Mouse (Mus musculus) neural tube, embryonic 15.5 days (tissue): ENCODE measurements around the gene Ugt1a5. TPM values are rescaled to one million over a fixed set of nuclear protein-coding genes. Genes with fewer than 3 reads are reported as not detected.
"Not testable (repeated sequence)": the region's sequence is repeated elsewhere in the genome, so short reads cannot be mapped to it uniquely, and the experiment has no call there.

Source experiments
- ATAC-seq: fragments of 200-750 bp; cut with Nextera tagmentation; 2 replicates; pipeline ENCODE4 v1.8.0; 2017; ENCODE audit warnings: mild to moderate bottlenecking, moderate TSS enrichment, moderate library complexity; ENCODE audit not compliant: low FRiP score
- H3K27ac ChIP-seq: fragments of 300-500 bp; sonication (generic); replicated peaks from 2 replicates; pipeline ENCODE4 v1.5.1; 2015; ENCODE audit warnings: mild to moderate bottlenecking, inconsistent platforms
- H3K27me3 ChIP-seq: fragments of 300-500 bp; sonication (generic); replicated peaks from 2 replicates; pipeline ENCODE4 v1.6.1; 2015; ENCODE audit warnings: inconsistent platforms
- H3K36me3 ChIP-seq: fragments of 300-500 bp; sonication (generic); 2 replicates; pipeline ENCODE4 v1.6.1; 2015; ENCODE audit warnings: inconsistent platforms
- H3K4me1 ChIP-seq: fragments of 300-500 bp; sonication (generic); 2 replicates; pipeline ENCODE4 v1.6.1; 2015; ENCODE audit warnings: inconsistent platforms
- H3K4me2 ChIP-seq: fragments of 300-500 bp; sonication (generic); 2 replicates; pipeline ENCODE4 v1.6.1; 2015; ENCODE audit warnings: inconsistent platforms, mild to moderate bottlenecking, moderate library complexity
- H3K4me3 ChIP-seq: fragments of 300-500 bp; sonication (generic); replicated peaks from 2 replicates; pipeline ENCODE4 v1.5.1; 2015; ENCODE audit warnings: mild to moderate bottlenecking, inconsistent platforms
- H3K9ac ChIP-seq: fragments of 300-500 bp; sonication (generic); replicated peaks from 2 replicates; pipeline ENCODE4 v1.6.1; 2015; ENCODE audit warnings: mild to moderate bottlenecking, inconsistent platforms
- H3K9me3 ChIP-seq: fragments of 300-500 bp; sonication (generic); replicated peaks from 2 replicates; pipeline ENCODE4 v1.6.1; 2016; ENCODE audit warnings: inconsistent platforms
- WGBS: fragments of 180-500 bp; shearing (Covaris S2); methylation state at CpG from one replicate; pipeline ENCODE4 v1.1.7; 2015; ENCODE audit warnings: mixed read lengths; 5-methylcytosine and 5-hydroxymethylcytosine counted together
- polyA plus RNA-seq: library from polyadenylated mRNA; unstranded; fragments of >200 nt; fragmentation: Nextera tagmentation; extraction: Ambion mirVana; gene quantifications from 2 replicates; pipeline ENCODE4 v1.2.1, GENCODE M21; 2015

Gene Ugt1a5
- polyA plus RNA-seq, 1 experiment from 2014 or later, result not detected

- not testable (repeated sequence) for H3K9me3 ChIP-seq, ATAC-seq, H3K27me3 ChIP-seq, H3K27ac ChIP-seq, H3K36me3 ChIP-seq, H3K4me3 ChIP-seq, H3K4me2 ChIP-seq, H3K4me1 ChIP-seq, H3K9ac ChIP-seq
- 51% methylated on average over 1 of the region's 1 CpGs for whole genome bisulfite sequencing
Measured at GRCm38 (mm10) chr1:88140492-88140891, 25.3 kb upstream of the Ugt1a5 start.

- not testable (repeated sequence) for H3K4me1 ChIP-seq, H3K36me3 ChIP-seq, H3K9me3 ChIP-seq, H3K9ac ChIP-seq, H3K27me3 ChIP-seq, H3K4me3 ChIP-seq, H3K27ac ChIP-seq, H3K4me2 ChIP-seq, ATAC-seq
- 2% methylated on average over 5 of the region's 5 CpGs for WGBS
Measured at GRCm38 (mm10) chr1:88143966-88144675, 21.7 kb upstream of the Ugt1a5 start.

GRCm38 (mm10) chr1:88145278-88145677 is 20.5 kb upstream of the Ugt1a5 start:
- H3K4me1 ChIP-seq, result not testable (repeated sequence)

GRCm38 (mm10) chr1:88150133-88150532 is 15.7 kb upstream of the Ugt1a5 start:
- not testable (repeated sequence) for H3K9ac ChIP-seq, H3K27me3 ChIP-seq, ATAC-seq, H3K4me2 ChIP-seq, H3K27ac ChIP-seq, H3K9me3 ChIP-seq, H3K4me1 ChIP-seq, H3K4me3 ChIP-seq, H3K36me3 ChIP-seq
- 82% methylated on average over 2 of the region's 2 CpGs for WGBS

More at GRCm38 (mm10) chr1:88145278-88145677, 20.5 kb upstream of the Ugt1a5 start:
- not testable (repeated sequence) for H3K27me3 ChIP-seq, H3K9ac ChIP-seq, H3K36me3 ChIP-seq, ATAC-seq, H3K4me2 ChIP-seq, H3K4me3 ChIP-seq, H3K27ac ChIP-seq, H3K9me3 ChIP-seq
- WGBS, result 78% methylated on average over 2 of the region's 2 CpGs

- no peaks in the 10 kb centered on the region for H3K36me3 ChIP-seq
- WGBS, result 87% methylated on average over 2 of the region's 2 CpGs
- no peaks in the 10 kb centered on the region for H3K4me1 ChIP-seq
- no peak overlapping the region for H3K9ac ChIP-seq
- H3K27ac ChIP-seq, result no peak overlapping the region
- H3K27me3 ChIP-seq, result no peaks in the 10 kb centered on the region
- no peaks in the 10 kb centered on the region for H3K9me3 ChIP-seq
- H3K4me3 ChIP-seq, result no peak overlapping the region
- no peak overlapping the region for H3K4me2 ChIP-seq
- ATAC-seq, result no peak
Measured at GRCm38 (mm10) chr1:88158430-88158829, 7.4 kb upstream of the Ugt1a5 start.

GRCm38 (mm10) chr1:88172190-88172589 is 6.4 kb downstream of the Ugt1a5 start:
- H3K36me3 ChIP-seq, result not testable (repeated sequence)

GRCm38 (mm10) chr1:88179657-88180056 is 13.8 kb downstream of the Ugt1a5 start:
- ATAC-seq, result no peak
- H3K36me3 ChIP-seq, result no peaks in the 10 kb centered on the region
- WGBS, result 90% methylated on average over 1 of the region's 1 CpGs

More at GRCm38 (mm10) chr1:88172190-88172589, 6.4 kb downstream of the Ugt1a5 start:
- H3K4me3 ChIP-seq, H3K9ac ChIP-seq, H3K4me2 ChIP-seq, H3K27me3 ChIP-seq, H3K27ac ChIP-seq, ATAC-seq, H3K9me3 ChIP-seq, H3K4me1 ChIP-seq: not testable (repeated sequence)
- WGBS, result 94% methylated on average over 7 of the region's 7 CpGs

GRCm38 (mm10) chr1:88186325-88186935 is 20.6 kb downstream of the Ugt1a5 start:
- Histone ChIP-seq H3K27ac (no peak overlapping the region), H3K9ac (no peak overlapping the region), H3K4me2 (no peak overlapping the region), H3K9me3 (no peaks in the 10 kb centered on the region), H3K4me1 (no peaks in the 10 kb centered on the region), H3K4me3 (no peak overlapping the region), H3K27me3 (no peaks in the 10 kb centered on the region), H3K36me3 (no peaks in the 10 kb centered on the region)
- WGBS, result 89% methylated on average over 5 of the region's 5 CpGs
- no peak for ATAC-seq

More at GRCm38 (mm10) chr1:88179657-88180056, 13.8 kb downstream of the Ugt1a5 start:
- H3K9ac ChIP-seq, result no peak overlapping the region
- H3K4me3 ChIP-seq, result no peak overlapping the region
- no peaks in the 10 kb centered on the region for H3K4me1 ChIP-seq
- H3K27ac ChIP-seq, result no peak overlapping the region
- no peaks in the 10 kb centered on the region for H3K27me3 ChIP-seq
- no peak overlapping the region for H3K4me2 ChIP-seq
- H3K9me3 ChIP-seq, result peaks cover 9% of the 10 kb centered on the region; the same call in 1 of the 2 replicates

- ATAC-seq, result no peak
- no peak overlapping the region for H3K4me3 ChIP-seq
- H3K36me3 ChIP-seq, result no peaks in the 10 kb centered on the region
- H3K4me1 ChIP-seq, result no peaks in the 10 kb centered on the region
- no peaks in the 10 kb centered on the region for H3K27me3 ChIP-seq
- no peaks in the 10 kb centered on the region for H3K9me3 ChIP-seq
- H3K4me2 ChIP-seq, result no peak overlapping the region
- no peak overlapping the region for H3K27ac ChIP-seq
- no peak overlapping the region for H3K9ac ChIP-seq
- 78% methylated on average over 3 of the region's 3 CpGs for WGBS
Measured at GRCm38 (mm10) chr1:88192136-88192535, 26.3 kb downstream of the Ugt1a5 start.

GRCm38 (mm10) chr1:88195687-88196086 is 29.9 kb downstream of the Ugt1a5 start:
- WGBS, result 88% methylated on average over 1 of the region's 1 CpGs

GRCm38 (mm10) chr1:88197443-88197842 is 31.6 kb downstream of the Ugt1a5 start:
- no peaks in the 10 kb centered on the region for H3K27me3 ChIP-seq
- 76% methylated on average over 3 of the region's 3 CpGs for WGBS
- no peaks in the 10 kb centered on the region for H3K4me1 ChIP-seq
- no peak overlapping the region for H3K9ac ChIP-seq
- H3K9me3 ChIP-seq, result no peaks in the 10 kb centered on the region
- no peak overlapping the region for H3K4me2 ChIP-seq
- no peak overlapping the region for H3K27ac ChIP-seq
- no peaks in the 10 kb centered on the region for H3K36me3 ChIP-seq
- H3K4me3 ChIP-seq, result no peak overlapping the region
- no peak for ATAC-seq

More at GRCm38 (mm10) chr1:88195687-88196086, 29.9 kb downstream of the Ugt1a5 start:
- H3K4me3 ChIP-seq, result no peak overlapping the region
- H3K4me2 ChIP-seq, result no peak overlapping the region
- no peak overlapping the region for H3K27ac ChIP-seq
- no peaks in the 10 kb centered on the region for H3K36me3 ChIP-seq
- H3K9me3 ChIP-seq, result no peaks in the 10 kb centered on the region
- no peak for ATAC-seq
- H3K27me3 ChIP-seq, result no peaks in the 10 kb centered on the region
- no peaks in the 10 kb centered on the region for H3K4me1 ChIP-seq
- H3K9ac ChIP-seq, result no peak overlapping the region

- H3K9ac ChIP-seq, result no peak overlapping the region
- no peaks in the 10 kb centered on the region for H3K27me3 ChIP-seq
- no peak overlapping the region for H3K4me2 ChIP-seq
- no peak overlapping the region for H3K4me3 ChIP-seq
- 0 out of 2 replicates have a peak, but pooled peaks cover 2% of the 10 kb centered on the region for H3K9me3 ChIP-seq
- H3K27ac ChIP-seq, result no peak overlapping the region
- ATAC-seq, result no peak
- peaks cover under 1% of the 10 kb centered on the region for H3K4me1 ChIP-seq
- WGBS, result 76% methylated on average over 2 of the region's 2 CpGs
- no peaks in the 10 kb centered on the region for H3K36me3 ChIP-seq
Measured at GRCm38 (mm10) chr1:88199996-88200395, 34.2 kb downstream of the Ugt1a5 start.
